Mouse (Mus musculus) neural tube, embryonic 10.5 days (tissue): ENCODE measurements around the gene Ptpa.

Experiments
- DNase-seq: peaks from one replicate; pipeline ENCODE4 v3.0.0-alpha.2; 2017; ENCODE audit warnings: low spot score; ENCODE audit errors: extremely low spot score

Gene Ptpa

DNA sequence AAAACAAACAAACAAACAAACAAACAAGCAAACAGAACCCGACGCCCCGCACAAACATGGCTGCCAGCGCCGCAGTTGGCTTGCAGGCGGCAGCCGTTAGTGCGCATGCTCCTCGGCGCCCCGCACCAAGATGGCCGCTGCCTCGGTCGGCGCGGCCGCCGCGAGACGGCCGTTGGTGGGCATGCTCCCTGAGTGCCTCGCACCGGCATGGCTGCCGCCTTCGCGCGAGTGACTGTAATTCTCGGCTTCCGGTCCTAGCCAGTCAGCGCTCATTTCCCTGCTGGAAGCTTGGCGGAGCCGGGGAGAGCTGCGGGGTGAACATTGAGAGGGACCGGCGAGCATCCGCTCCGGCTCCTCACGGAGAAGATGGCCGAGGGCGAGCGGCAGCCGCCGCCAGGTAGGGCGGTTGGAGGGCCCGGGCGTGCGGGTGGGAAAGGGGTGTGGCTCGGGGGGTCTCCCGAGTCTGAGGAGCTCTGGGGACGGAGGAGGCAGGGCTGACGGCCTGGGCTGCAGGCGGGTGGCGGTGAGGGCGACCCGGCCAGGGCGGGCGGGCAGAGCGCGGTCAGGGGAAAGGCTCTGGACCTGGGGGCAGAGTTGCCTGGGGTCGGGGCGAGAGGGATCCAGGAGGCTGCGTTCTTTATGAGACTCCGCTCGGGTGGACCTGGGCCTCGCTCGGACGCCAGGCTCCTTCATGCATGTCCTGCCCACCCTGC is at the start of gene Ptpa:
Gene Ptpa, plus strand, starts transcription at position 104 of the 713 bp plus-strand sequence.
- DNase-seq: peak; percentile 94

DNA sequence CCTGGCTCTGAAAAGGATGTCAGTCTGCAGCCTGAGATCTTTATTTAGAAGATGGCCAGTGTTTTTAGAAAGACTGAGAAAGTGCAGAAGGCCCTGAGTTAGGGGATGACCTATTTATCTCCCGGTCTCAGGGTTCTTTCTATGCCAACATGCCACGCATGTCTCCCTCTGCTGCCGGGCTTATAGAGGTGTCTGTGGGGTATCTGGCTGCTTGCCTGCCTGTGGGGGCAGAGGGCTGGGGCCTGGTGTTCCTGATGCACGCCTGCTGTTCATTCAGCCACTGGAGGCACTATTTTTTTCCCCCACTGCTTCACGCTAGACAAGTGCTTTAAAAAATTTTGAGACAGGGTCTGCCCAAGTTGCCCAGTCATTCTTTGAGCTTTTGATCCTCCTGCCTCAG is 49.6 kb upstream of the Ptpa start:
- no peak for DNase-seq

DNA sequence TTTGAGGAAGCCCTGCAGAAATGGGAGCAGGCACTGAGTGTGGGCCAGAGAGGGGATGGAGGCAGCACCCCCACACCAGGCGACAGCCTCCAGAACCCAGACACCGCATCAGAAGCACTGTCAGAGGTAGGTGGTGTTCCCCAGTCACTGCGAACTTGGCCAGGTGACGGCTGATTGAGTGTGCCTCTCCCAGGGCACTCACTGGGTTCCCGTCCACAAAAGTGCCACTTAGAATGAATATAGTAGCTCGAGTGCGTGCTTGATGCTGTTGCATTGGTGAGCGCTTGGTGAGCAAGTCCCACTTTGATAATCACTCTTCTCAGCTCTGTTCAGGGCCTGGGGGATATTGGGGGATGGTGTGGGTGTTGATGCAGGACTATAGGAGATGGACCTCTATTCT is 44.3 kb upstream of the Ptpa start:
- no peak for DNase-seq

DNA sequence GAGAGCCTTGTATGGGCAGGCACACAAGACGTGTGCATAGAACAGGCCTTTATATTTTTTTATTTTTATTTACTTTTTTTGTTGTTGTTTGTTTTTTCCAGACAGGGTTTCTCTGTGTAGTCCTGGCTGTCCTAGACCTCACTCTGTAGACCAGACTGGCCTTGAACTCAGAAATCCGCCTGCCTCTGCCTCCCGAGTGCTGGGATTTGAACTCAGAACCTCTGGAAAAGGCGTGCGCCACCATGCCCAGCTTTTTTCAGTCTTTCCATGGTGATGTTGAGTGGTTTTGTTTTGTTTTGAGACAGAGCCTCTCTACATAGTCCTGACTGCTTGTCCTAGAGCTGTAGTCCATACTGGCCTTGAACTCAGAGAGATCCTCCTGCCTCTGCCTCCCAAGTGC is 43.1 kb upstream of the Ptpa start:
- no peak for DNase-seq

DNA sequence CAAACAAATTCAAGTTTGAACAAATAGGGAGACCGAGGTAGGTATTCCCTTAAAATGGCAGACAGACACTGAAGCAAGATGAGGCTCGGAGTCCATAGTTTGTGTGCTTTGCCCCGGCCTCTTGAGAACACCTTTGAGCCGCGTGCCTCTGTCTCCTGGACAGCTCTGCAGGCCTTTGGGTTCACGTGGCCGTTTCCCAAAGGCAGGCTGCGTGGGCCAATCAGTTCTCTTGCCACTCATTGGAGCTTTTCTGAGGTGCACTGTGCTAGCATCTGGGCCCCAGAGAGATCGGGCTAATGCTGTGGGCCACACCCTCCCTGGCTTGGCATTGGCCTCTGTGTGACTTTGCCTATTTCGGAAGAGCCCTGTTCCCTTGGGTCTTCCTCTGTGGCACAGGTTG is 39.9 kb upstream of the Ptpa start:
- DNase-seq: no peak

DNA sequence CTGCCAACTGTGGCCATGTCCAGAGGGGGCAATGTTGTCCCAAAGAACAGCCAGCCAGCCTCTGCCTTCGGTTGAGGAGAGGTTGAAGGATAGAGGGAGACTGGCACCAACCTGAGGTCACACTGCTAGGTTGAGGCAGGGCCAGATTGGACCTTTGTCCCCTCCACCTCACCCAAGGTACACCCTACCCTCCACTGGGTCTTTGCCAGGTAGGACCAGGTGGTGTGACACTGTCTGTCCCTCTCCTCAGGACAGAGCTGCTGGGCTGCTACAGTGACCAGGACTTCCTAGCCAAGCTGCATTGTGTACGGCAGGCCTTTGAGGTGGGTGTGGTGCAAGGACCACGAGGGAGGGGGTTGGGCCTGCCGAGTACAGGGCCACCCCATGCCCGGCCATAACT is 38.1 kb upstream of the Ptpa start:
- DNase-seq: no peak

DNA sequence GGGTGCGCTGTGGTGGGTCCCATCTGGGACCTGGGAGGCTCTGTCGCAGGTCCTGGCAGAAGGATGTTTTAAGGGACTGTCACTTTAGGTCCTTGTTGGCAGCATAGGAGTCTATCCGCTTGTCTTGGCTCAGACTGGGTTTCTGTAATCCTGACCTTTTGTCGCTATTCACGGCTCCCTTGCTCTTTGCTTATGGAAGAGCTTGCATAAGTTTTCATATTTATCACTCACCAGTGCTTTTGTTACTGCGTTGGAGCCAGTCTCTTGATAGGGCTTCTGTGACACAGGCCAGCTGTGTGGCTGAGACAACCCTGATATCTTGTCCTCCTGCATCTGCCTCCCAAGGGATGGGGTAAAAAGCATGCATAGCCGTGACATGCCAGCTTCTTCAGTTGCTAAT is 36.5 kb upstream of the Ptpa start:
- DNase-seq: no peak

DNA sequence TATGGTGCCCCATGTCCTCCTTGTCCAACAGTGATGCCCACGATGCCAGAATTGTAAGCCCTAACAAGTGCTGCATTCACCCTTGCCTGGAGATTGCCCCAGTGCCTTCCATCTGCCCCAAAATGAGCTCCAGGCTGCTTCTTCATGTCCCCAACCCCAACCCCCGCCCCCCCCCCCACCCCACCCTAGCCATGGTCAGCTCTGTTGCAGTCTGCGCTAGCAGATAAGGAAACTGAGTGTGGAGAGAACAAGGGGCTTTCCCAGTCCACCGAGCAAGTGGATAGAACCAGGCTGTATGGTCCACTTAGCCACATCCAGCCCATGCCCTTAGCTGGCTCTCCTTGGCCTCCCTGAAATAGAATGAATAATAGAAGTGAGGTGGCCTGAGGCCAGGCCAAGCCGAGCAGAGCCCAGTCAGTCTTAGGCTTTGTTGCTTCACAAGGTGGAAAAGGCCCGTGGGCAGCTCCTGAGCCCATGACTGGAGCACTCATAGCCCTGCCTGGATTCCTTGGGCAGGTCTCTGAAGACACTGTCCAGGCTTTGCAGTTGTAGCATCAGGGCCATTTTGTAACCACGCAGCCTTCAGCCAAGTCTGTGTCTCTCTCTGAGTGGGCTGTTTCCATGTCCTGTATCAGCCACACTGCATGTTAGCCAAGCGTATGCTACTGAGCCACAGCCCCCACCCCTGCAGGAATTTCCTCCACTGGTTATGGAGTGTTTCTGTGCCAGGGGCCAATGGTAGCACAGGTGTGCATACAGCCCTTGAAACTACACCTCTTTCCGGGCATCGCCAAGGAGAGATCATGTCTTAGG is 35.1 kb upstream of the Ptpa start:
- DNase-seq: no peak

DNA sequence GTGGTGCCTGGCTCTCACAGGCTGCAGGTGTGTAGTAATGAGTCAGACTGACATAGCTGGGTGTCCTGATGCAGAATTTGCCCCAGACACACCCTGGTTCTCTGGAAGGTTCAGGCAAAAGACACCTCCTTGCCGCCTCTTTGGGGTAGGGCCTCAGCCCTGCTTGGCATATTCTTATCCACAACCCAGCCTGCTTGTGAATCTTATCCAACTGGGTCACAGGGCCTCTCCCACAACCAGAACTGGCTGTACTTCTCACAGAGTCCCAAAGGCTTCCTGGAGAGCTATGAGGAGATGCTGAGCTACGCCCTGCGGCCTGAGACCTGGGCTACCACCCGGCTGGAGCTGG is 34.5 kb upstream of the Ptpa start:
- DNase-seq: no peak

DNA sequence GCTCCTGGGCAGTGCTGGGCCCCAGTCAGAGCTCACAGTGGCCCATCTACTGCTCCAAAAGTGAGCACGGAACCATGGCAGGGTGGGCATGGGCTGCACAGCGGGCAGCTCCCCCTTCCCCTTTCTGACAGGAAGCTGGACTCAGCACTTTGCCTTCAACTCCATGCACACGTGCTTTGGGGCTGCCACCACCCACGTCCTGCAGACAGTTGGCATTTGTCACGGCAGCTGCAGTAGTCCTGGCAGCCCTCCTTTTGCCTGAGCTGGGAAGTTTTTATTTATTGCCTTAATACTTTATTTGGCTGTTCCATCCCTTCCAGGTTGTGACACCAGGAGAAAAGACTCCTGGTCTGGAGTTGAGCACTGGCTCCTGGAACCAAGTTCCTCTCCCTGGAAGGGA is 31.0 kb upstream of the Ptpa start:
- no peak for DNase-seq

DNA sequence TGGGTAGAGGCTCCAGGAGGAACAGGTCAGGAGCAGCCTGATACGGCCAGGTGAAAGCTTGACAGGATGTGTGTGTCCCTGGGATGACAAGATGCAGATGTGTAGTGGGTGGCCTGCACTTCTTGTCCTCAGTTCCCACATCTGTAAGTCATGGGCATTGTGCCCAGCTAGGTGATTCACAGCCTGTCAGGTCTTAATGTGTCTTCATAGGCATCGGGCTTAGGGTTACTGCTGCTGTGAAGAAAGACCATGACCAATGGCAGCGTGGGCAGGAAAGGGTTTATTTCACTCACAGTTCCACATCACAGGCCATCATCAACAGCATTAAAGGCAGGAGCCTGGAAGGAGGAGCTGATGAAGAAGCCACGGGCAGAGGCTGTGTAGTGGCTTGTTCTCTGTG is 30.2 kb upstream of the Ptpa start:
- DNase-seq: no peak

DNA sequence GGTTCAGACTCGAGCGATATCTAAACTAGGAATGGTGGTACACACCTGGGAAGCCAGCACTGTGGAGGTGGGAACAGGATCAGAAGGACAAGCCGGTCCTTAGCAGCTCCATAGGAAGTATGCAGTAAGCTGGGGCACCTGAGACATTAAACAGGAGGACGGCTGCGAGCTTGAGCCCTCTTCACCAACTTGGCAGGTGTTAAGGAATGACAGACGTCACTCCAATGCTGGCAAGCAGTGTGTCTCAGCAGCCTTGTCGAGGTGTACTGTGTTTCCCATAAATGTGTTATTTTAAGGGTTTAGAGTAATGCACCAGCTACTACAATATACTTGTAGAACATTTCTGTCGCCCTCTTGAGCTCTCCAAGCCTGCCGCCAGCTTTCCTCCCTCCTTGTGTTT is 28.9 kb upstream of the Ptpa start:
- DNase-seq: no peak

DNA sequence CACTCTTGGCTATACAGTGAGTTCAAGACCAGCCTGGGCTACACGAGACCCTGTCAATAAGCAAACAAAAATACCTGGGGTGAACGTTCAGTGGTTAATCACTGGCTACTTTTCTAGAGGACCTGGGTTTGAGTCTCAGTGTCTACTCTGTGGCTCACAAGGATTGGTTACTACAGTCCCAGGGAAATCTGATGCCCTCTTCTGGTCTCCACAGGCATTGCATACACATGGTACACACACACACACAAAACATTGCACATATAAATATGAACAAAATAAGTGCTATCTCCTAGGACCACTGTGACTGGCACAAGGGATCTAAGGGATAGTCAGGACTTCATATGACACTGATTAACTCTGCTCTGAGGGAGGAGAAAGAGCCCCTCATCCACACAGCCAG is 26.8 kb upstream of the Ptpa start:
- no peak for DNase-seq

DNA sequence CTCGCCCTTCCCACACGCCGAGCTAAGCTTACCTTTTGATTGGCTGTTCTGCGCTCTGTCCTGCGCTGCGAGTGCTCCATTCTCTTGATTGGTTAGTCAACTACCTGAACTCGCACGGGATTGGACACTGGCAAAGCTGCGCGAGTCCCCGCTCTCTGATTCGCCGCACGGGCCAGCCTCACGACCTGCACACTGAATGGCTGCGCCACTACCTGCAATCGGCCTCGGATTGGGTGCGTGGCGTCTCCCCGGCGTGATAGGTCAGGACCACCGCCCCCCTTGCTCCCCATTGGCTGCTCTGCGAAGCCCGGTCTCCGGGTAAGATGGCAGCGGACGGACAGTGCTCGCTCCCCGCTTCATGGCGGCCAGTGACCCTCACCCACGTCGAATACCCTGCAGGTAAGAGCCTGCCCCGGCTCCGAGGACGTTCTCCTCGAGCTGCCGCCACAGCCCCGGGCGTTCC is 23.7 kb upstream of the Ptpa start, which contains the start of gene Dolpp1:
Gene Dolpp1, plus strand, starts transcription at position 141 of the 463 bp plus-strand sequence.
- DNase-seq: peak; percentile 97

DNA sequence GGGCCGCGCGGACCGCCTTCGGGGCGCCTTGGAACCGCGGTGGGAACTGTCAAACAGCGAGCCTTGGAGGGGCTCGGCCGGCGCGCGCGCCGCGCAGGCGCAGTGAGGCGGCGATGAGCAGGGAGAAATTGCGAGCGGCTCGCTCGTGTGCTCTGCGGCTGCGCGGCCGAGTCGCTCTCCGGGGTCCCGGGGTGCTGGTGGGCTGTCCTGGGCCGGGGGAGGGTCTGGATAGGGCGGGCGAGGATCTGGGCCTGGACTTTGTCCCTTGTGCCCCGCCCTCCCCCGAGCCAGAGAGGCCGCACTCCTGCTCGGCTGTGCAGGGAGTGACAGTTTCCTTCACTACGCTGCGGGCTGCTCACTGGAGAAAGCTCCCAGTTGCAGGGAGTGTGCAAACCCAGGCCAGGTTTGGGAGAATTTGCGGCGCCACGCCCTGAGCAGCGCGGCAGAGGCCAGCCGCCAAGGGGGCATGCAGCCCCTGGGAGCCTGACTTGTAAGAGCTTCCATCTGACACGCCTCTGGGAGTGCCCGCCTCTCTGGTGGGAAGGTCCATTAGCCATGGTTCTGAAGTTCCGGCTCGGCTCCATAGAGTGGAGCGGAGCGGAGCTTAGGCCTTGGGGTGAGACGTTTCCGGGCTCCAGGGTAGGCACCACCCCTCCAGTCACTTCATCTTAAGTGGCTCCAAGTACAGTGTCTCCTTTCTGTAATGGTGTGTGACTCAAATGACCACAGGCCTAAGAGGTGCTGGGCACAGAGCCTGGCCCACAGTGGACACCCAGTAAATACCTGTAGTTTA is 23.1 kb upstream of the Ptpa start:
- no peak for DNase-seq

DNA sequence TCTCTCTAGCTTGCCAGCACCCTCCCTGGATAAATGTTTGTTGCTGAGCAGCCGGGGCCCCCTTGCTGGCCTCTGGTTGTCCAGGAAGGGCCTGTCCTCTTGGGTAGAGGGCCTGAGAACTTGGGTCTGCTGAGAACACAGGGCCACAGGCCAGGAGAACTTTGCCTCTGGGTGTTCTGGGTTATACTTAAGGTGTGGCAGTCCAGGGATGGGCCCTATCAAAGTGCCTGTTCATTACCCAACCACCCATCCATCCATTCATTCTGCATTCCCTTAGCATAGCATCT is 22.5 kb upstream of the Ptpa start:
- no peak for DNase-seq

DNA sequence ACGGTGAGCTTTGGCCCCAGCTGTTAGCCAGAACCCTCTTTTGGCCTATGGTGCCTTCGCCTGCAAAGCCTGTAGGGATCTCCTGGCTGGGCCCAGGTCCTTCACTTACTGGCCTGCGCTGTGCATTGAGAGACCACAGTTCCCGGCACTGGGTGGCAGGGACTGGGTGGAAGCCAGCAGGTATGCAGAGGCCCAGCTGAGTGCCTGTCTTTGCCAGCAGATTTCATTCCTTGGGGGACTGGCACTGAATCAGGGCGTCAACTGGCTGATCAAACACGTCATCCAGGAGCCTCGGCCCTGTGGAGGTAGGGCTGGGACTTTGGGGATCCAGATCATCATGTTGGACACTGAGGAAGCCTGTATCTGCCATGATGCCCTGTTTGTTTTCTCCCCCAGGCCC is 20.1 kb upstream of the Ptpa start:
- no peak for DNase-seq

DNA sequence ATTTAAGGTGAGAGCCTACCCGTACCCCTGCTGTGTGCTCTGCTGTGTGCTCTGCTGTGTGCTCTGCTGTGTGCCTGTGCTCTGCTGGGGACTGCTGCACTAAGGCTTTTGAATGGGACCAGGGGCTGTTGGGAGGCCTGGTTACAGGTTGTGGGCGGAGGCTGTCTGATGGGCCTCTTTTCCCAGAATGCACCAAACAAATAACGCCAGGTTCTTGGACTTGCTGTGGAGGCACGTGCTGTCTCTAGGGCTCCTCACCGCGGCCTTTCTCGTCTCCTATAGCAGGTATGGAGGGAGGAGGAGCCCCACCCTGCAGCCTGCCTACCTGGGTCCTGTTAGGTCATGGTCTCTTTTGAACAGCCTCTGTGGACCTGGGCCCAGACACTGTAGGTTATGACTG is 19.6 kb upstream of the Ptpa start:
- DNase-seq: no peak

DNA sequence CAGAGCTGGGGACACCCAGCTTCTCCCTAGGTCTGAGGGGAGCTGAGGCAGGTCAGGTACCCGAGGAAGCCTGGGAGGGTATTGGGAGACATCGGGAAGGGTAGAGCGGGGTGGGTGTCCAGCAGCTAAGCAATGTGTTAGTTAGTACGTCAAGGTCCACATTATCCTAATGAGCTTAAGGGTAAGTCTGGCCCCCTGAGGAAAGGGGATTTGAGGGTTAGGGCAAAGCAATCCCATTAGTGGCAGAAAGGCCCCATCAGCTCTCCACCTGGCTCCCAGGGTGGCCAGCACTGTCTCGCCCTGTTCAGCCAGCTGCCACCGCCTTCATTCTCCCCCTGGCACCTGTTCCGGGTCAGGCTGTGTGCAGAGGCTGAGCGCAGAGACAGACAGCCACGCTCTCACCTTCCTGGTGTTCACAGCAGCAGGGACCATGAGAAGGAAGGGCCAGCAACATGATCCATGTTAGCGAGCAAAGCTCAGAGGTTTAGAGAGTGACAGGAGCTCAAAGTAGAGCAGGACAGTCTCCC is 17.8 kb upstream of the Ptpa start:
- DNase-seq: no peak

DNA sequence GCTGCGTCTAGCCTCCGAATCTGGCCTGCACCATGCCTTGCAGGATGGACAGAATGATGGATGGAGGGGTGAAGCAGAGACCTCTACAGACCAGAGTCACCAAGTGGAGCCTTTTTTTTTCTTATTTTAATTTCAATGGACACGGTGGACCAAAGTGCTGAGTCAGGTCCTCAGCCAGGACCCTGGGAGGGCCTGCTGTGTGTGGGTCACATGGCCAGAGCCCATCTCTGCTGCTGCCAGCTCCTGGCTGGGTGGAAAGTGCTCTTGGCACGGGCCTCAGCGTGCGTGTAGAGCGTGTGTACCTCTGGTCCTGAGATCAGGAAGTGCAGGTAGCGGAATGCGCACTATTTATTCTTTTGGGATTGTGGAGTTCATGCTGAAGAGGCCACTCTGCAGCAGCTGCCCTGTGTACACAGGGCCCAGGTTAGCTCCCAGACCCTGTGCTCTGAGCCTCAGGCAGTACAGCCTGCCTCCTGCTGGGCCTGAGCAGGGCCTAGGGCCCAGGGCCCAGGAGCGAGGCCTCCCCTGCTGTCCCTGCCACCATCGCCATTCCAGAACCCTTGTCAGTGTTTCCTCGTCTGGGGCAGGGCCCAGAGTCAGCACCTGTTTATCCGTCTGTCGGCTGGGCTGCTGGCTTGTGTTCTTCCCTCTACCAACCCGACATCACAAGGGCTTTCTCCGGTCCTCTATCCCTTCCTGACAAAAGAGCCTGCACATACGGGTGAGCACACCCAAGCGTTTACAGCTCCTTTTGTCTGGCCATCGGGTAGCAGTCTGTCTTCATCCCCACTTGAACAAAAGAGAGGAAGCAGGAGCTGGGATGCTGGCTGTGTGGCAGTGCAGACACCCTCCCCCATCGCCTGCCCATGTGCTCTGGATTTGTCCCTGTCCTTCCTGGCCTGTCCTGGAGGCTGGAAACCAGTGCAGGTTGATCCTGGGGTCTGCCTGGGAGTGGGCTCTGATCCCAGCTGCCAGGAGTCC is 16.4 kb upstream of the Ptpa start:
- peak; percentile 35 for DNase-seq

DNA sequence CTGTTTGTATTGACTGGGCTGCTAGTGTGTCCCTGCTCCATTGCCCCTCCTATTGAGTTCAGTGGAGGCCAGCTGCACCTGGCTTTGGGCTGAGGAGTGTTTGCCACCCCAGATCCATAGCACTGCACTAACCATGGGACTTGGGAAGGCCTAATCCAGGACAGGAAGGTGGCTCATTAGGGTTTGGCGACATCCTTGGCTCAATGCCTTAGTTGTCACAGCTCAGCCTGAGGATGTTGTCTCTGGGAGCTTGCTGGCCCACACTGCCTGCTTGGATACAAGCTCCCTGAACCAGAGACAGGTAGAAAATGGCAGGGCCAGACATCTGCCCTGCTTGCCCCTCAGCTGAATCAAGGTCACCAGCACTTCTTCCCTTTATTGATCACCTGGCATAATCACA is 14.3 kb upstream of the Ptpa start:
- no peak for DNase-seq
